Mouse (Mus musculus): ENCODE measurements around the gene Lyzl4.

DNA sequence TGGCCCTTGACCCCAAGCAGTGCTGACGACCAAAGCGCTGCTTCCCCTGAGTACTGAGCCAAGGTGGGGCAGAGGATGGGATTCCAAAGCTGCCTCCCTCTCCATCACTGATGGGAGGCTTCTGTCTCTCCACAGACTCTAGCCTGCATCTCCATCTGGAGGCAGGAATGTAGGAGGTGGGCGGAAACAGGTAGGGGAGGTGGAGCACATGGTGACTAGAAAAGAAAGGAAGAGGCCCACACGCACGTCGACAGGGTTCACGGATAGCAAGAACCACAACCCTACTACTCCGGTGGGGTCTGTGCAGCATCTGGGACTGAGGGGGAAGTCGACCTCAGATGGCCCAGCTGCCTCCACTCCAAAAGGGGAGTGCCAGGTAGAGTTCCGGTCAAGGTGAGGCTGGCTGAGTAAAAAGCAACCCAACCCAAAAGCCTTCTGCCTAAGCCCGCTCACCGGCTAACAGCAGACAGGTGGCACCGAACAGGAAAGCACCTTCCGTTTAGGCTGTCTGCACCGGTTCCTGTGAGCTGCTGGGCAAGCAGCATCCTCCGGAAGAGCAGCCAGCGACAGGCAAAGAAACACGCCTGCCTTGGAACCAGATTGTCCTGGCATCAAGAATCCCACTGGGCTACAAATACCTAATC lies 40.3 kb upstream of the Lyzl4 start:
- no peak for TF ChIP-seq MAFK (IDR thresholded peaks at IDR 0.05; ENCODE audit: insufficient replicate concordance, low read length)
- no peak for TF ChIP-seq SIN3A (IDR thresholded peaks at IDR 0.05; ENCODE audit: low read length)
- no peak for TF ChIP-seq ZKSCAN1 (IDR thresholded peaks at IDR 0.05; ENCODE audit: borderline replicate concordance, low read depth, low read length)
- TF ChIP-seq CTCF (conservative IDR thresholded peaks at IDR 0.05 in 1 of 2, IDR thresholded peaks at IDR 0.05 in 1 of 2; ENCODE audit: low read depth in 2 of 2, low read length in 2 of 2): no peak
- TF ChIP-seq USF1 (IDR thresholded peaks at IDR 0.05; ENCODE audit: low read depth, low read length): no peak
- no peak for TF ChIP-seq EP300 (IDR thresholded peaks at IDR 0.05; ENCODE audit: low read length)
- no peak for TF ChIP-seq POLR2A (IDR thresholded peaks at IDR 0.05; ENCODE audit: low read depth, low read length)
- no peak for TF ChIP-seq RAD21 (IDR thresholded peaks at IDR 0.05; ENCODE audit: low read depth, low read length)
- no peak for TF ChIP-seq CHD2 (IDR thresholded peaks at IDR 0.05; ENCODE audit: low read length)
- no peak for TF ChIP-seq MAZ (IDR thresholded peaks at IDR 0.05; ENCODE audit: low read depth, low read length)
